Mouse (Mus musculus): Measurements from ENCODE around the gene Midn.

DNA sequence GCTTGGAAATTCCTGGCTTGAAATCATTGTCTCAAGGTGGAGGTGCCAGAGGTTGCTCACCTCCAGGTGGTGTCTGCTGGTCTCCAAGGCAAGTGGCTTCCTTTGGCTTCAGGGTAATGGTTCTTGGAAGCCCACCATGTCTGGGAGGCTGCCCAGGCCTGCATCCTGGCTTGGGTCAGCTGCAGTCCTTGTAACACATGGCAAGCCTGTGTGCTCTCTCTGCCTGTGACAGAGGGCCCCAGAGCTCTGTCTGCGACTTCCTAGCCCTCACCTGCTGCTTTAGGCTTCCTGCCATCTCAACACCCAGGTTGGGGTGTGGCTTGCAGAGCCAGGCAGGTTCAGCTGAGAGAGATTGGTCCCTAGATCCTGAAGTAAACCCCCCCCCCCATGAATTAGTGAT, 30.3 kb upstream of the Midn start:
- TF ChIP-seq CTCF (IDR thresholded peaks at IDR 0.05; ENCODE audit: low read depth, low read length): no peak
- no peak for TF ChIP-seq POLR2A (IDR thresholded peaks at IDR 0.05; ENCODE audit: extremely low read depth, insufficient read depth, low read length)

Measured in liver, adult 2 months (tissue).